Mouse (Mus musculus): ENCODE results near the gene Ppp1r32. TPM values are rescaled to one million over a fixed set of nuclear protein-coding genes. Genes with fewer than 3 reads are reported as not detected.

The Ppp1r32 gene
- total RNA-seq, 1 experiment from 2014 or later = 0.67 TPM

DNA sequence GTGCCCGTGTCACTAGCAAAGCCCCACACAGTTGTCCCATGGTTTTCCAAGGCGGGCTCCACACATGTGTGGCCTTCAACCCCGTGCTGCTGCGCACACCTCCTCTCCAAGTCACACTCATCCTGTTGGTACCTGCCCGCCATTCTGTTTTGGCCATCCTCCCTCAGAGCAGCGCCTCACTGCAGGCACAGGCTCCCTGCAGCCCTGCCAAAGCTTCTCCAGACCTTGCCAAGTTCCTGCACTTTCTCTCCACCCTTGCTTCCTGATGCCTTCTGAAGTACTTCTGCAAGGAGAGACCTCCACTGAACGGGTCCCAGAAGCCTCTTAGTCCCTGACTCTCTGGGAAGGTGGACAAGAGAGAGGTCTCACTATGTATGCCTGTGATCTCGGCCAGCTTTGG, 53.4 kb downstream of the Ppp1r32 start:
- ATAC-seq (replicated peaks; ENCODE audit: insufficient number of reproducible peaks, low FRiP score, low TSS enrichment, poor library complexity, severe bottlenecking) = no peak

DNA sequence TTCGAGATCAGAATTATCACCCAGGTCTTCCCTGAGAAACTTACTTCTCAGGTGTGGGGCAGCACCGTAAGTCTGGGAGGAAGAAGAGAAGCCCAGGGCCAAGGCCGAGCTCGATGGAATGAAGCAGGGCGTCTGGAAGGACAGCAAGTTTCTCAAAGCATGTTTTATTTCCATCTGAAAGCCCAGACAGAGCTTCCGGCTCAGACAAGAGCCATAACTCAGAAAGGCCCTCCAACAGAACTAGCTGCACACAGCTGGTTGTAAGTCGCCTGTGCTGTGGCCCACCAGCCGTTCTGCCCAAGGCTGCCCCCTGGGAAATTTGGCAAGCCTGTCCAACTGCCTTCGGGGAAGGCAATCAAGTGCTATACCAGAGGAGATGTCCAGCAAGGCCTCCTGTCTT, 55.3 kb downstream of the Ppp1r32 start:
- no peak for ATAC-seq (replicated peaks; ENCODE audit: insufficient number of reproducible peaks, low FRiP score, low TSS enrichment, poor library complexity, severe bottlenecking)

DNA sequence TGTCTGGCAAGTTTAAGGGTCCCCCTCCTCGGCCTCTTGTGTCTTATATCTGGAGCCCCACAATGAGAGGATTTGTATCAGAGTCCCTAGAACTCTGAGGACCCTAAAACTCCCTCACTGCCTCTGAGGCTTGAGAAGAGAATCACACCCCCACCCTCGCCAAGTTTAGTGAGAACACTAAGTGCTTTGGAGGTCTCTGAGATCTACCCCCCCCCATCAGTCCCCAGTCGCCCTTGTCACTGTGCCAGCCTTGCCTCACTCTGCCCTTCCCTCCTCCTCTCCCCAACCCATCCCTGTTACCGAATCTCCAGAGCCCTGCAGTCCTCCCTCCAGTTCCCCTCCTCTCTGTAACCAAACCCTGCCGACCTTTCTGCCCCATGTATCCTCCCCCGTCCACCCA, 55.9 kb downstream of the Ppp1r32 start:
- no peak for ATAC-seq (replicated peaks; ENCODE audit: insufficient number of reproducible peaks, low FRiP score, low TSS enrichment, poor library complexity, severe bottlenecking)

DNA sequence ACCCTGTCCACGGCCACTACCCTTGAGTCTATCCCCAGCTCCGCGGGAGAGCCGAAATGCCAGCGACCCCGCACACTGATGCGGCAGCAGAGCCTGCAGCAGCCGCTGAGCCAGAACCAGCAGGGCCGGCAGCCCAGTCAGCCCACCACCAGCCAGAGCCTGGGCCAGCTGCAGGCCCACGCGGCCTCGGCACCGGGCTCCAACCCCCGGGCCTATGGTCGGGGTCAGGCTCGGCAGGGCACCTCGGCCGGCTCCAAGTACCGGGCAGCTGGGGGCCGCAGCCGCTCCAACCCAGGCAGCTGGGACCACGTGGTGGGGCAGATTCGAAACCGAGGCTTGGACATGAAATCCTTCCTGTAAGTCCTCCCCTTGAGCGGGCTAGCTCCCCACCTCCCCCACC, 56.4 kb downstream of the Ppp1r32 start:
- no peak for ATAC-seq (replicated peaks; ENCODE audit: insufficient number of reproducible peaks, low FRiP score, low TSS enrichment, poor library complexity, severe bottlenecking)

DNA sequence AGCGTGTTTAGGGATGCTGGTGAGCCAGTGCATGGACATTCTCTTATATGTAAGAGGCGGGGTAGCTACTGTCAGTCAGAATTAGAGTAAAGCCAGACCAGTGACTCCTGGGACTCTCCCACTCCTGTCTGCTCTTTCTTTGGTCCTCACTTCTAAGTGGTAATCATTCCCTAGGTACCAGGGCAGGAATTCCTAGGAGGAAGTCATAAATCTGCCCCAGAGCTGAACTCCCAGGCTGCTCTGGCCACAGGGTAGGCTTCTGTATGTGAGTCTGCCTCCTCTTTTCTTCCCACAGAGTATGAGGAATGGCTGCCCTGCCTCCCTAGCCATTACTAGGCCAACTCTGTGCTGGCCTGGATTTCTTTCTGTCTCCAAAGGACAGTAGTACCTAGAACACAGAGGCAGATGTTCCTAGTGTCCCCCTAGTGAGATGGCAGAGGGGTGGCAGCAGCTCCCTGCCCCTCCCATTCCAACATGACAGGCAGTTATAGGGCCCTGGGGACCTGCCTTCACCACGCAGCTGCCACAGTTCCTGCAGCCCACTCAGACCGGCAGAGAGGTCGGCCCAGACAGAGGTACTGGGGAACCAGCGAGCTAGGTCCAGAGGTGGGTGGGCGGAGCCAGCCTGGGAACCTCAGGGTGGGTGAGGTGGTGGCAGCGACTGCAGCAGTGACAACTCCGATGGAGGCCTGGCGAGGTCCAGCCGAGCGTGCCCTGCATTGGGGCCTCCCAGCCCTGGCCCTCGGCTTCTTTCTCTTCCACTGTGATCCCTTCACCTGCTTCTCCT, 57.1 kb downstream of the Ppp1r32 start:
- no peak for ATAC-seq (replicated peaks; ENCODE audit: insufficient number of reproducible peaks, low FRiP score, low TSS enrichment, poor library complexity, severe bottlenecking)

DNA sequence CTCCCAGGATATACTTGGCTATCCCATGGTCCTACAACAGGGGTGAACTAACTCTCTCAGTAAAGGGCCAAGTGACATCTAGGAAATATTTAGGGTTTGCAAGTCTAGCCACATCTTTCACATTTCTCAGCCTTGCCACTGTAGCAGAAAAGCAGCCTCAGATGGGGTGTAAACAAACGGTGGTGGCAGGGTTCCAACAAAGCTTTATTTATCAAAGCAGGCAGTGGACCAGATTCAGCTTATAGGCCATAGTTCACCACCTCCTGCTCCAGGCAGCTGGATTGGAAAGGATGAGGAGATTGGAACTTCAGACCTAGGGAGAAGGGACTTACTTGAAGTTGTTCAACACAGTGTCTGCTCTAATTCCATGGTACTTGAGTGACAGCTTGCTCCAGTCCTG, 58.0 kb downstream of the Ppp1r32 start:
- no peak for ATAC-seq (replicated peaks; ENCODE audit: insufficient number of reproducible peaks, low FRiP score, low TSS enrichment, poor library complexity, severe bottlenecking)

Other genes starting within 250 kb of the Ppp1r32 start
- gene Myrf, start 242.2 kb downstream of the Ppp1r32 start, total RNA-seq (2017) = 0.10 to 2.3 TPM in 2 of 3 replicates, not detected in the other
- gene Dagla, start 178.1 kb downstream of the Ppp1r32 start, total RNA-seq (2017) = 0.39 to 0.43 TPM in 2 of 3 replicates, not detected in the other
- not detected in 3 replicates for gene Syt7, start 93.8 kb downstream of the Ppp1r32 start, total RNA-seq (2017)
- gene Lrrc10b, start 25.5 kb downstream of the Ppp1r32 start, total RNA-seq (2017) = 0.21 to 0.29 TPM in 2 of 3 replicates, not detected in the other
- gene Cpsf7, start 42.3 kb upstream of the Ppp1r32 start, total RNA-seq (2017) = 49.1 to 87.5 TPM (median 69.3 TPM) in 3 replicates
- 47.3 to 75.9 TPM (median 53.7 TPM) in 3 replicates for gene Sdhaf2, start 43.2 kb upstream of the Ppp1r32 start, total RNA-seq (2017)
- gene Tmem216, start 73.3 kb upstream of the Ppp1r32 start, total RNA-seq (2017) = 1.3 to 2.6 TPM in 2 of 3 replicates, not detected in the other
- gene Cyb561a3, start 94.2 kb upstream of the Ppp1r32 start, total RNA-seq (2017) = 18.9 to 42.4 TPM (median 29.1 TPM) in 3 replicates
- 0.48 to 7.5 TPM (median 5.7 TPM) in 3 replicates for gene Tmem138, start 94.4 kb upstream of the Ppp1r32 start, total RNA-seq (2017)
- 228 to 236 TPM (median 231 TPM) in 3 replicates for gene Ddb1, start 122.4 kb upstream of the Ppp1r32 start, total RNA-seq (2017)
- 2.1 to 4.3 TPM (median 2.8 TPM) in 3 replicates for gene Tkfc, start 122.7 kb upstream of the Ppp1r32 start, total RNA-seq (2017)
- not detected in 3 replicates for gene Vwce, start 151.3 kb upstream of the Ppp1r32 start, total RNA-seq (2017)
- not detected in 3 replicates for gene Pga5, start 195.1 kb upstream of the Ppp1r32 start, total RNA-seq (2017)
- gene Vps37c, start 205.8 kb upstream of the Ppp1r32 start, total RNA-seq (2017) = 7.3 to 22.2 TPM (median 18.7 TPM) in 3 replicates

Data from monocyte, adult 5-6 weeks (primary cell).